Mouse (Mus musculus) liver, postnatal 0 days (tissue): ENCODE results near the gene Bcar3.

Experiments used
- CTCF ChIP-seq: sonication (generic); IDR thresholded peaks from 2 replicates; pipeline ENCODE4 v1.5.1; 2016; ENCODE audit warnings: antibody characterized with exemption, low read depth
- EP300 ChIP-seq: IDR thresholded peaks from 2 replicates; pipeline ENCODE4 v1.6.1; 2016; ENCODE audit warnings: antibody characterized with exemption, low read depth, mild to moderate bottlenecking

- peak; percentile 86 for TF ChIP-seq CTCF
- TF ChIP-seq EP300, result no peak
Measured at GRCm38 (mm10) chr3:122466100-122466730, 172.3 kb downstream of the Bcar3 start.
